Mouse (Mus musculus) activated CD4-positive, CD25-positive, alpha-beta regulatory T cell, adult 9 weeks (primary cell): ENCODE results near the gene Nkrf. TPM values are rescaled to one million over a fixed set of nuclear protein-coding genes. Genes with fewer than 3 reads are reported as not detected.

Experiments used
- polyA plus RNA-seq: library from polyadenylated mRNA; unstranded; fragments of 100-300 nt; shearing (Covaris generic); gene quantifications from one replicate; pipeline ENCODE4 v1.2.1, GENCODE M21; 2017

The Nkrf gene
- 1.5 TPM for polyA plus RNA-seq

GRCm38 (mm10) chrX:36902321-36903114 is at the start of gene Nkrf:
TSS of gene Nkrf (minus strand) at chrX:36902899.

DNA sequence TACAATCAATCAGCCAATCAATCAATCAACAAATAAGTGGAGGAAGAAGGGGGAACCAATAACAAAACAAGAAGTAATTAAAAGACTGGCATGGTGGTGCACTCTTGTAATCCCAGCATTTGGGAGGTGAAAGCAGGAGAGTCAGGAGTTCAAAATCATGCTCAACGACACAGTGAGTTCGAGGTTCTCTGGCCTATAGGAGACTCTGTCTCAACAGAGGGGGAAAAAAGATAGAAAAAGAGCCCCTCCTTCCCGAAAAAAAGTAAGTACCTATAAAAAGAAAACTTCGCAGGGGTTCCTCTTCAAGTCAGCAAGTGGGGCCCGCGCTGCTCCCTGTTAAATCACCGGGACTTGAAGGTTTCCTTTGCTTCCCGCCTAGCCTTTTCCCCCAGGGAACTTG is 28.9 kb downstream of the Nkrf start, which contains the start of the genes Ube2a and C330007P06Rik:
Gene Ube2a (plus strand): TSS at position 136 of the 400 bp plus-strand sequence.
Gene C330007P06Rik (minus strand): TSS at position 347 of the 400 bp plus-strand sequence.

Other genes with a start within 250 kb of the Nkrf start
- 0.77 TPM for gene Slc25a43, start 159.2 kb downstream of the Nkrf start, polyA plus RNA-seq
- gene Slc25a5, start 107.2 kb downstream of the Nkrf start, polyA plus RNA-seq = 771 TPM
- gene Ube2a, start 29.0 kb downstream of the Nkrf start, polyA plus RNA-seq = 128 TPM
- 26.2 TPM for gene C330007P06Rik, start 28.8 kb downstream of the Nkrf start, polyA plus RNA-seq
- 163 TPM for gene Sept6, start 88.9 kb upstream of the Nkrf start, polyA plus RNA-seq
- gene Sowahd, start 145.9 kb upstream of the Nkrf start, polyA plus RNA-seq = not detected
- gene Rpl39, start 182.5 kb upstream of the Nkrf start, polyA plus RNA-seq = 621 TPM
- 26.0 TPM for gene Upf3b, start 207.4 kb upstream of the Nkrf start, polyA plus RNA-seq
- gene Nkap, start 223.9 kb upstream of the Nkrf start, polyA plus RNA-seq = 24.4 TPM